Mouse (Mus musculus) spleen, adult 2 months (tissue): ENCODE results near the gene Pyurf.

Experiments
- CTCF ChIP-seq: fragments of 200-500 bp; IDR thresholded peaks from 2 replicates; pipeline ENCODE4 v1.5.1; 2011; ENCODE audit warnings: mild to moderate bottlenecking, inconsistent platforms; ENCODE audit not compliant: insufficient read depth, insufficient read length, insufficient replicate concordance; ENCODE audit errors: extremely low read depth
- POLR2A ChIP-seq: fragments of 200-500 bp; IDR thresholded peaks from 2 replicates; pipeline ENCODE4 v1.6.1; 2011; ENCODE audit warnings: low read depth, low read length, inconsistent platforms

- TF ChIP-seq POLR2A (no peak), CTCF (no peak)
Measured at GRCm38 (mm10) chr6:57702376-57702742, 10.5 kb upstream of the Pyurf start, which contains the start of gene Lancl2.
